Mouse (Mus musculus): ENCODE measurements at regions not wholly inside any gene's neighbourhood (a gene's known extent, or its start where the extent isn't known, plus 50 kb on each side); places are given as distances from the start of the nearest gene placed in this dataset.
"Not testable (repeated sequence)": the region's sequence is repeated elsewhere in the genome, so short reads cannot be mapped to it uniquely, and the experiment has no call there.

- DNase-seq (ENCODE audit: low spot score in 2 of 2): not testable (repeated sequence)
These were observed 126.3 kb upstream of the Thpo start for GRCm38 (mm10) chr16:20860606-20861005.

DNA sequence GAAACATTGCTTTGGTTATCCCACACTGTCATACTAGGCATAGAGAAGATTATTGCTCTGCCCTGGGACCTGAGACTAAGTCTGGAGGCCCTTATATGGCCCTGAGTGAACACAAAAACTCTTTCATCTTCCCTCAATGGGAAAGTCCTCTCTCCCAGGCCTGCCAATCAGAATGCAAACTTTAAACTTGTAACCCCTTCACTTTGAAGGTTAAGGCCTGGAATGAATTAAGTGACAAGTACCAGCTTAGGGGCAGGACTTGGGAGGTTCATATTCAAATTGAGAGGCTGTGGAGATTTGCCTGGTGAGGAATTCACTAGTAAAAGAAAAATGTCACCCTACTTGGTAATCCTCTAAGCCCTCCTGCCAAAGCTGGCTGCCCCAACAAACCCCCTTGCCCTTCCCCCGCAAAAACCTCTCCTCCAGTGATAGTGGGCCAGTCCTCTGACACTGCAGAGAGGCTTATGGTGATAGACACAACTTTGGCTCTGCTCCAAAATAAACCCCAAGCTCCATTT is 120.4 kb upstream of the Thpo start:
- DNase-seq (ENCODE audit: low spot score in 2 of 2): no peak

- DNase-seq (ENCODE audit: low spot score in 2 of 2): no peak
These were observed 103.8 kb upstream of the Thpo start for GRCm38 (mm10) chr16:20838151-20838550.

DNA sequence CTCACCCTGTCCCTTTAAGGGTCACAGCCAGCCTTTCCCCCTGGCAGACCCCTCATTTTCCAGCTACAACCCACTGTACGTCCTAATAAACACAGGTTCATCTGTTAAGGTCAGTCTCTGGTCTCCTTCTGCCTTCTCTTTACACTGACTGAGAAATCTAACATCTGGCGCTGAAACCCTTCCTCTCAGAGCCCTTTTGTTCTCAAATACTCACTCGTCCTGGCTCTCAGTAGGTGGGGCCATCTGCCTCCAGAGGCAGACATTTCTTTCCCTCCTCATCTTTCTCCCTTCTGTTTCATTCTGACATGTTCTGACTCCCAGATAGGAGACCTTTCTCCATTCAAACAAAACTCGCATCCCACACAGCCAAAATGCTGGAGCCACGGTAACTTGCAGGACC is 102.6 kb upstream of the Thpo start:
- no peak for DNase-seq (ENCODE audit: low spot score in 2 of 2)

DNA sequence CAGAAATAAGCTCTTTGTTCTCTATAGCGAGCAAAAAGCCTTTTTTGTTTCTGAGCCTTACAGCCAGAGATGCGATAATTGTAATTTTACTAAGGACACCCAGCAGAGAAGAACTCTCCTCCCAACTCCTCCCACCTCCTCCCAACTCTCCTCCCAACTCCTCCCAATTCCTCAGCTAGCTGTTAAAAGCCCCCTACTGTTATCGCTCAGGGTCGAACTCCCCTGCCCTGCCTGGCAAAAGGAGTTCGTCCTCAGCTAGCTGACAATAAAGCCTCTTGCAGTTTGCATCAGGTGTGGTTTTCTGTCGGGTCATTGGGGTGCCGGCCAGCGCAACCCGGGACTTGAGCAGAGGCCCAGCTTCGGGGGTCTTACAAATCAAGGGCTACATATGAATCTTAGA is 99.5 kb upstream of the Thpo start:
- not testable (repeated sequence) for DNase-seq (ENCODE audit: low spot score in 2 of 2)

GRCm38 (mm10) chr16:20833301-20833700 is 99.0 kb upstream of the Thpo start:
- DNase-seq (ENCODE audit: low spot score in 2 of 2): no peak

GRCm38 (mm10) chr16:20829732-20830435 is 95.6 kb upstream of the Thpo start:
- no peak for DNase-seq (ENCODE audit: low spot score in 2 of 2)

GRCm38 (mm10) chr16:20828996-20829731 is 94.9 kb upstream of the Thpo start:
- DNase-seq (ENCODE audit: low spot score in 2 of 2): no peak

DNA sequence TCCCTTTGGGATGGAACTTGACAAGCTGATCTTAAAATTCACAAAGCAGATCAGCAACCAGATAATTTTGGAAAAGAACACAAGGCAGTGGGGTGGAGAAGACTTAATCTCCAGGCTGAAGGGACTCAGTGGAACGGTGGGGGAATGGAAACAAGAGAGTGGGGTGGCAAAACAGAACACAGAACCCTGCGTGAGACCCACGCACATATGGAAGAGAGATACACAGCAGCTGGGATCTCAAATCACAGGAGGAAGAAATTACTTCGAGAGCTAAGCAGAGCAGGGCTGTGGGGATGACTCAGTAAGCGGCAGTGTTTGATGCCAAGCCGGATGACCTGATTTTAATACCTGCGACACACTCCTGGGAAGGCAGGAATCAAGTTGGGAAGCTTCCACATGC is 89.9 kb upstream of the Thpo start:
- DNase-seq (ENCODE audit: low spot score in 2 of 2): no peak

- DNase-seq (ENCODE audit: low spot score in 2 of 2): no peak
These were observed 86.6 kb upstream of the Thpo start for GRCm38 (mm10) chr16:20820939-20821338.

DNA sequence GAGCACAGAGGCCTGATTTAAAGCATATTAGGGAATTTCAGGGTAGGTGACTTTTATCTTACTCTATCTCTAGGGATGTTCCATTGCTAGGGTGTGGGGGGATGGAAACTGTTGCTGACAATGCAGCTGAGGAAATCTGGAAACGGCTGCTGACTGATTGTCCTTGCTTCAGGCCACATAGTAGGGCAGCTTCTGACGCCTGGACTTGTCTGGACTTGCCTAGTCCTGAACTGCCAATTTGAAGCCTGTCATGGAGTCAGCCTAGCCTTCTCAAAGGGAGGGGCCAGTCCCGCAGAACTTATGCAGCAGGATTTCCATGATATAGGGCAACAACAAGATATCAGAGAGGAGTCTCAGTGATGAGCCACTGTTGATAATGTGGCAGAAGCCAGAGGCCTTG is 85.3 kb upstream of the Thpo start:
- no peak for DNase-seq (ENCODE audit: low spot score in 2 of 2)

DNA sequence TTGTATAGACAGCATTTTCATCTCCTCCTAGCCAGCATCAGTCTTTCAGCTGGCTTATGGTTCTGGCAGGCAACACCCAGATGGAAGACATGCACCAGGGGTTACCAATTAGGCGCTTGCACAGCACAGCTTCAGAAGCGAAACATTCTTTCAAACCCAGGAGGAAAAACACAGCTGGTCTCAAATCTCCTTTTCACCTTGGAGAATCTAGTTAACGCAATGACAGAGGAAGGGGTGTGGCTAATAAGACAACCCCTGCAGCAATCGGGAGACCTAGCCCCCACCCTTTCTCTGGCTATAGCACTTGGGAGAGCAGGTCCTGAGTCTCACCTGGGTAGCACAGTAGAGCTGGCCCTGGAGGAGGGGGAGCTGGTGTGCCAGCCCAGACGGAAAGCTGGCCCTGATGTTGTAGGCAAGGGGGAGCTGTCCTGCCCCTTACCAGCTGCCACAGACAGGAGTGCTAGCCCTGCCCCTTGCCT is 84.4 kb upstream of the Thpo start:
- no peak for DNase-seq (ENCODE audit: low spot score in 2 of 2)

GRCm38 (mm10) chr16:20814976-20815375 is 80.7 kb upstream of the Thpo start:
- no peak for DNase-seq (ENCODE audit: low spot score in 2 of 2)

- no peak for DNase-seq (ENCODE audit: low spot score in 2 of 2)
These were observed 79.9 kb upstream of the Thpo start for GRCm38 (mm10) chr16:20814240-20814639.

DNA sequence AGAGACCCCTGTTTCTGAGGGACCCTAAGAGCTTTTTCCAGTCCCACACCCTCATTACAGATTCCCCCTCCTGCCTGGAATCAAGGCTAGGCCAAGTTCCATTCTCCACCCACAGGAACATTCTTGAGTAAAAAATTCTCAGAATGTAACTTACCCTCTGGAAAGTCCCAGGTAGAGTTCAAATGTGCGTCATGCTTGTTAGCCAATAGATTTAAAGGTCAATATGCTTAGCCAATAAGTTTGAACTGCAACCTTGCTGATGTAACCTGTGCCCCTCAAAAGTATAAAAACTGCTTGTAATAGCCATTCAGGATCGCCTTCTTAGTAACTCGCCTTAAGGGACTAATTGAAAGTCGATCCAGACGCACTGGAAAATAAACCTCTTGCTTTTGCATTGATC is 77.7 kb upstream of the Thpo start:
- DNase-seq (ENCODE audit: low spot score in 2 of 2): not testable (repeated sequence)

DNA sequence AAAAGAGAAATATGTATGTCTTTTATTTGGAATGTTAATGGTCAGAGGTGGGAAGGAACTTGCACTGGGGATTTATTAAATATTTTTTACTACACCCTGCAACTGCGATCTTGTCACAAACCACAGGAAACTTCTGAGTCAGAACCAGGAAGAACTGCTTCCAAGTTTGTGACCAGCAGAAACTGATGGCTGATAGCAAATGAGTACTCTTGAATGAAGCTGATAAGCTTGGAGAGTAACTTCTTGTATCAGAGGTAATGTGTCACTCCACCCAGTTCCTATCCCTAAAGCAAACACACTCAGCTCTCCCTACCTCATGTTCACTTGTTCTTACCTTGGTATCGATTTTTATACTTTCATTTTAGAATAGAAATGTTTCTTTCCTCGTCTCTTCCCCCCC is 76.0 kb upstream of the Thpo start:
- DNase-seq (ENCODE audit: low spot score in 2 of 2): no peak

- no peak for DNase-seq (ENCODE audit: low spot score in 2 of 2)
These were observed 74.0 kb upstream of the Thpo start for GRCm38 (mm10) chr16:20808263-20808662.

DNA sequence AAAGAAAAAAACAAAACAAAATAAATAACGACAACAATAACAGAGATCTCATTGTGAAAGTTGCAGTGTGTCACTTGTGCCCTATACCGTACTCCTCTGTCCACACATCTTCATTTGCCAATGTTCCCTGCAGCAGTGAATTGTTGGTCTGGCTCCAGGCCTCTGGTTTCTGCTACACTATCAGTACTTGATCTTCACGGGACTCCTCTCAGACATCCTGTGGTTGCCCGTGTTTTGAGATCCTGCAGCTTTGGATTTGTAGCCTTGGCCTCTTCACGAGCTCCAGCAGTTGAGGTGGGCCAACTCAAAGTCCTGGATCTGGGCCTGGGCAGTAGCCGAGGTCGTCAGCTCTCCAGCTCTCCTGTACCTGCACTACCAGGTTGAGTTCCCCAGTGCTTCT is 72.4 kb upstream of the Thpo start:
- no peak for DNase-seq (ENCODE audit: low spot score in 2 of 2)

DNA sequence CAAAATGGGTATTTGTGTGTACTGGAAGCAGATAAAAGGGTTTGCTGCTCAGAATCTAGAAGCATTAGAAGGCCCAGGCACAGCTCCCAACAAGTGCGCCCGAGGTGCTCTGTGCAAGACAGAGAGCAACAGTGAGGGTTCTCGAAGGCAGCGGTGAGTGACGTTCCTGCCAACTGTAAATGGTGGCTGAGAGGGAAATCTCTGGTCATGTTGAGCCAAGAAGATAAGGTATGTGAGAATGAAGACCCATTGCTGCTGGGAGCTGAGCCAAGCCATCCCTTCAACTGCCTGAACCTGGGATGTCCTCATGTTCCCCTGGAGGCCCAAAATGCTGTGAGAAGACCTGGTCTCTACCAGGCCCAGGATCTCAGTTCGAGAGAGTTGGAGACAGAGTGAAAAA is 71.5 kb upstream of the Thpo start:
- no peak for DNase-seq (ENCODE audit: low spot score in 2 of 2)

DNA sequence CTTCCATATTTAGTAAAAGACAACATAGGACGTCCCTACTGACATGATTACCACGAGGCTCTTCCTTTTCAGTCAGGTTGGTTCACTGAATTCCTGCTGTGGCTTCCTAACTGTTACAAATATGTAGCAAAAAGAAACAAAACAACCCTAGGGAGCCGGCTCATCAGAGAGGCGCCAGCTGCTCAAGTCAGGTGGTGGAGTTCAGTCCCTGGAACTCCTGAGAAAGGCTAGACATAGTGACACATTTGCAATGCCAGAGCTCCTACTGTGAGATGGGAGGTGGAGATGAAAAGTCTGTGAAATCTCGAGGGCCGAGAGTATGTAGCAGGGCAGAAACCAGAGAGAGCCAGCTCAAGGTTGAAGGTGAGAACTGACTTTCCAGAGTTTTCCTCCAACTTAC is 70.8 kb upstream of the Thpo start:
- no peak for DNase-seq (ENCODE audit: low spot score in 2 of 2)

- peak; percentile 63 to 69 for DNase-seq (ENCODE audit: low spot score in 2 of 2)
These were observed 70.3 kb upstream of the Thpo start for GRCm38 (mm10) chr16:20804601-20805017.

DNA sequence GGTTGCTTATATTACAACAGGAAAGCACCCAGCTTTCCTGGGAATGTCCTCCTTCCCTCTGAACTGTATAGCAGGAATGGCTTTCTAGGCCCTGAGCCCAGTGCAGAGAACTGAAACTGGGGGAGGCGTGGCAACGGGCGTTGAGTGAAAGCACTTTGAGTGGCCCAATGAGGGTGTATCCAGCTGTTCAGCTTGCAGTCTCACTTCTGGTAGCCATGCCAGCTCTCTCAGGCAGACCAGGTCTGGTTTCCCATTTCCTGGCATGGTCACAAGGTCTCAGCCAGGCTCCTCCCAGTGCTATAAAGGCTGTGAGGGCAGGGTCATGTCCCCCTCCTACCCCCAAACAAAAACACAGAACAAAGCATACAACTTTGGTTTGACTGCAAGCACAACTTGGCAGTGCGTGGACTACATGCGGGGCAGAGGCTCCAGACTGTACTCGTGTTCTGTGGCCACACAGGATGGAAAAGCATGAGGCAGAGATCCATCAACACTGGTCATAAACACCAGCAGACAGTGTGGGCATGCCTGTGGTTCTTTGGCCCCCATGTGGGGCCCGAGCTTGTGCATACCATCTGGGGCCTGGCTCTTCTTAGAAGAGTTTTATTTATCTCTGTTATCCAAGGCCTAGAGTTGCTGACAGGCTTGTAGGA is 69.1 kb upstream of the Thpo start:
- no peak for DNase-seq (ENCODE audit: low spot score in 2 of 2)

DNA sequence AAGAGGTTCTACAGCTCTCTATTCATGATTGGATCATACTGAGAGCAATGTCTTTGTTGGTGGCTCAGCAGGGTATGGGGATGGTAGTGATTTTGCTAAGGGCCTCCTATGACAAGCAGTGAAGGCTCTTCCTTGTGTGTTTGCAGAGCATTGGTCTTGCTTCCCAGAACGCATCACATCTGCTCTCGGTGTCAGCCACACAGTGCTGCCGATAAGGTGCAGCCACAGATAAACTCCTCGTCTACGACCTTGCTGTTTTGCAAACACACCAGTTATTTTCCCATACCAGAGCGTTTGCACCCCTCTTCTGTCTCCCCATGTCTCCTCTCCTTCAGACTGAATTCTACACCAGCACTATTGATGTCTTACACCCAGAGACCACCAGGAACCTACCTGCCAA is 68.4 kb upstream of the Thpo start:
- DNase-seq (ENCODE audit: low spot score in 2 of 2): no peak

Measured in heart, adult 9 months (tissue).